Mouse (Mus musculus): ENCODE results near the gene Elf4. TPM values are rescaled to one million over a fixed set of nuclear protein-coding genes. Genes with fewer than 3 reads are reported as not detected.
"Not testable (repeated sequence)": the region's sequence is repeated elsewhere in the genome, so short reads cannot be mapped to it uniquely, and the experiment has no call there.

Gene Elf4
- polyA plus RNA-seq, 2 experiments from 2014 or later, result 29.1 to 30.6 TPM

DNA sequence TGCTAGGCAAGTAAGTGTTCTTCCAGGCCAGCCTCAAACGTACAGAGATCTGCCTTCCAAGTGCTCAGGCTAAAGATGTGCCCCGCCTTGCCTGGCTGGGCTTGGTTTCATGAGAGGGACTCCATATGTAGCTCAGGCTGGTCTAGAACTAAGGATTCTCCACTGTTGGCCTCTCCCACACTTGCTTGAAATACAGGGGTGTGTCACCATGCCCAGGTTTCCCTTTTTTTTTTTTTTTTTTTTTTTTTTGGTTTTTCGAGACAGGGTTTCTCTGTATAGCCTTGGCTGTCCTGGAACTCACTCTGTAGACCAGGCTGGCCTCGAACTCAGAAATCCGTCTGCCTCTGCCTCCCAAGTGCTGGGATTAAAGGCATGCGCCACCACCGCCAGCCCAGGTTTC is 26.9 kb downstream of the Elf4 start:
- ATAC-seq, result not testable (repeated sequence)

GRCm38 (mm10) chrX:48435477-48435900 is 27.4 kb downstream of the Elf4 start:
- ATAC-seq, result no peak

DNA sequence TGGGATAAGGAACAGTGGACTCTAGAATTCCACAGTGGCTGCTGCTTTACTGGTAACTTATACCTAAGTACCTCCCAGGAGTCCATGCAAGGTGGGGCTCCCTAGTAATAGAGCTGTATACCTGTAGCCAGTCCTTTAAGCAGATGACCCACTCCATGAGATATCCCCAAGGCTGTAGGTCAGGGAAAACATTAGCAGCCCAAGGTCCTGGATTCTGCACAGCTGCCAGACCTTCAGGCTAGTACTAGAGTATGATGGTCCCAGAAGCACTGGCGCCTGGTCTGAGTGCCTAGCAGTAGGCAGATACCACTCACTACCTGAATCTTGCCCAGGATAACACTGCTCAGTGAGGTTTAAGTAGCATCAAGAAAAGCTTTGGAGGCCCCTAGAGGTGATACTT is 28.7 kb downstream of the Elf4 start:
- no peak for ATAC-seq

DNA sequence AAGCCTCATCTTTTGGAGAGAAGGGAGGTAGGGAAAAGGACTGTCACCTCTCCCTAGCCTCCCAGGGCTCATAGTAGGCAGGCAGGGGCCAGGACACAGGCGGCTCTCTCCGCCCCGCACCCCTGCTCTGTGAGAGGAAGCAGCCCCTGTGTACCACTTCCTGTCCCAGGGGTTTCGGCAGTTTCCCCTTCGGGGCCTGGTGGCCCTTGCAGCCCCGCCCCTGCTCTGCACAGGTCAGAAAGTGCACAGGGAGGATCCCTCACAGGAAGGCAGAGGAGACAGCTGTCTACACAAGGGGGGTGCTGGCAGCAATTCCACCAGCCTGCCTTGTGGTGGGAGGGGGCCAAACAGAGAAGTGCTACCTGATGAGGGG is 29.4 kb downstream of the Elf4 start:
- ATAC-seq, result peak; percentile 83

- ATAC-seq, result no peak
These were observed 30.1 kb downstream of the Elf4 start for GRCm38 (mm10) chrX:48432599-48433526.

DNA sequence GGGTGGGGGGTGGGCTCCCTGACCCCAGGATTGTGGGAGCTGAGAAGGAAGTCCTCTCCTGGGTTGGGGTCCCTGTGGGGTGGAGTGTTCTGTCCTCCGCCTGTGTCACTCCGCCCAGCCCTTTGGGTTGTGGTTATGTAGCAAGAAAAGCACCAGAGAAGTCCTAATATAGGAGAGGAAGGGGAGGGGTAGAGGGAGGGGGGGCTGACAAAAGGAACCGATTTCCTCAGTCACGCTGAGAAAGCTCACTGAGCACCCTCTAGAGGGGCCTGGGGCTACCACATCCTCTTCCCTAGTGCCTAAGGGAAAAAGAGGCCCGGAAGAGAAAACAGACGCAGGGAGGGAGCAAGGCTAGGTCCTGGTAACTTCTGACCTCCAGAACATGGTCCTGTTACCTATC is 33.4 kb downstream of the Elf4 start:
- peak; percentile 26 for ATAC-seq

GRCm38 (mm10) chrX:48429100-48429499 is 33.8 kb downstream of the Elf4 start:
- no peak for ATAC-seq

DNA sequence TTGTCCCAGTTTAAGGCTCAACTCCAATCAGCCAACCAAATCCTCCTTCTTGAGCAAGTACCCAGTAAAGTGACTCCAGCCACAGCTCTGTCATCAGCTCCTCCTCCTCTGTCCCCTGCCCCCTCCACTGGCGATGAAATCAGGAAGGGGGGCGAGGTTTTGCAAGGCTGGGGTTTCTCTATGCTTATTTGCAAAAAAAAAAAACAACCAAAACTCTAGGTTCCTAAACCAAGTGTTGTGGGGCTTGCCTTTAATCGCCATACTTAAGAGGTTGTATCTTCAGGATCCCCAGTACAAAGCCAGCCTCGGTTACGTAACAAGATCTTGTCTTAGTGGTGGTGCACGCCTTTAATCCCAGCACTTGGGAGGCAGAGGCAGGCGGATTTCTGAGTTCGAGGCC is 34.3 kb downstream of the Elf4 start:
- no peak for ATAC-seq

- ATAC-seq, result no peak
These were observed 34.7 kb downstream of the Elf4 start for GRCm38 (mm10) chrX:48428241-48428640.

DNA sequence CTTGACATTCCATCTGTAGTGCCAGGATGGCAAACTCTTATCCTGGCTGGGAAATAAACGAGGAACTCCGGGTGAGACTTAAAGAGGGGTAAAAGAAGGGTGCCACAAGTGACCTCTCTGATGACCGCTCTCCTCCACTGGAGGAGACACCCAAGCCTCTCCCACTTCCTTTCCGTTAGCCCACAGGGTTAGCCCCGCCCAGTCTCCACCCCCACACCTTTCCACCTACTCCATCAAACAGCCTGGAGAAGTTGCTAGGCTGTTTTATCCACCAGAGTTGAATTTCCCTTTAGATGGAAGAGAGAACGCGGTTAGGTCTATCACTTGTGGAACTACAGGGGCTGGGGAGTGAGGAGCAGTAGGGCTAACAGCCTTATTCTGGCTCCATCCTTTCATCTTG is 37.7 kb downstream of the Elf4 start:
- ATAC-seq, result no peak

DNA sequence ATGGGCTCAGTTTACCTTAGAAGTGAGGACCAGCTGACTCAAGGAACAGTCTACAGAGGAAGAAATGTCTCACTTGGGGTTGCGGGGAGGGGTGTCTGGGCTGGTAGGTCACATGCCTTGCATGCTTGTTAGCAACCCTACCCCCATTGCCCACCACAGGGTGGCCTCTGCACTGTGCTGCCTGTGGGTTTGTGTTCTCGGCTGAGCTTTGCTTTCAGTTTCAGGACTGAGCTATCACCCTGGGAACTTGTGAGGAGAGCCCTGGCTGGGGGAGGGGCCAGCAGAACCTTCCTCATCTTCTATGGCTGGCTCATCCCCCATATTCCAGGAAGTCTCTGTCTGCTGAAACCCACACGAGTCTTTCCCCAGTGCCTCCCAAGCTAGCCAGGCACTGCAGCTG is 38.3 kb downstream of the Elf4 start:
- ATAC-seq, result peak; percentile 86

- ATAC-seq, result no peak
These were observed 39.3 kb downstream of the Elf4 start for GRCm38 (mm10) chrX:48423671-48424070.

GRCm38 (mm10) chrX:48422986-48423385 is 39.9 kb downstream of the Elf4 start:
- no peak for ATAC-seq

DNA sequence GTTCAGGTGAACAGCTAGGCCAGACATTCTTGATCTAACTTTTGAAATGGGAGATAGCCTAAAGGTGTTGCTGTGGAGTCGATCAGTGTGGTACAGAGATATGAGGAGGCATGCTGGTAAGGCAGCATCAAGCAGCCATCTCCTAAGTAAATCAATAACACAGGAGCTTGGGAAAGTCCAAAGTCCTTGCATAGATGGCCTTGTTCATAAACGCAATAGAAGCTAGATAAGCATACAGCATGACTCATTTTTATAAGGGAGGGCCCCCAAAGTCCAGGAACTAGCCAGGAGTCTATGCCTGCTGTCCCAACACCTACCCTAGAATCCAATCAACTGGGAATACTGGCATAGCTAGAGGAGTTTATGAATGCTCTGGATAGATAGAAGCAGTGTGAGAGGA is 44.5 kb downstream of the Elf4 start:
- ATAC-seq, result no peak

DNA sequence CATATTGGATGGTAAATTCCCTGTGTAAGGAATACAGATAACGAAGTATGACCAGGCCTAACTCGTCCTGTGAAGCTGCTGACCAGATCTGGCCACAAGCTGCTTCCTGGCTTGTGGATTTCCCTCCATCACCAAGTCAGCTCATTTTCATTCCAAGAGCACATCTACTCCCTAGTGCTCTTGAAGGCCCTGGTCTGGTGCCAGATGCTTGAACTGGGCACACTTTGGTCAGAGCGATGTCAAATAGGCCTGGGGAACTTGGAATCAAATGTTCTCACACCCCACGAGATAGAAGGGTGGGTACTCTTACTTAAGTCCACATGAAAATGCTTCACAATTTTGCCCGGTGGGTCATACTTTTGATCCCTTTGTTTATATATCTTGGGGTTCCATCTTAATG is 48.6 kb downstream of the Elf4 start:
- no peak for ATAC-seq

GRCm38 (mm10) chrX:48412629-48413028 is 50.3 kb downstream of the Elf4 start:
- no peak for ATAC-seq

- no peak for ATAC-seq
These were observed 52.5 kb downstream of the Elf4 start for GRCm38 (mm10) chrX:48410388-48410776.

- ATAC-seq, result peak; percentile 72
These were observed 53.1 kb downstream of the Elf4 start for GRCm38 (mm10) chrX:48409611-48410387.

GRCm38 (mm10) chrX:48405141-48405540 is 57.8 kb downstream of the Elf4 start:
- ATAC-seq, result no peak

DNA sequence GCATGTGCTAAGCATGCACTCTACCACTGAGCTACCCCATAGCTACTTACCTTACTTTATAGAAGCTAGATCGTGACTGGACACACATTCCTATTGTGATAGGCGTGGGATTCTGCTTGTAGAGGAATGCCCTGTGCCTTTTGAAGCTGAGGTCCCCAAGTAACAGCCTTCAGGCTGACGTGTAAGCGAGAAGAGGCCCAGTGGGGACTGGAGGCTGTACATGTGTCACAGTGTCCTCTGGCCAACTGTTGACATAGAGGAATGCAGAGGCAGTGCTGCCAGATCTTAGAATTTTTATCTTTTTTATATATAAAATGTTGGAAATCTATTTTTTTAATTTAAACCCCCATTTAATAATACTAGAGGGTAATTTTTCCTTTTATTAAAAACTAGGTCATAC is 62.9 kb downstream of the Elf4 start:
- no peak for ATAC-seq

GRCm38 (mm10) chrX:48389380-48389779 is 73.6 kb downstream of the Elf4 start:
- no peak for ATAC-seq

DNA sequence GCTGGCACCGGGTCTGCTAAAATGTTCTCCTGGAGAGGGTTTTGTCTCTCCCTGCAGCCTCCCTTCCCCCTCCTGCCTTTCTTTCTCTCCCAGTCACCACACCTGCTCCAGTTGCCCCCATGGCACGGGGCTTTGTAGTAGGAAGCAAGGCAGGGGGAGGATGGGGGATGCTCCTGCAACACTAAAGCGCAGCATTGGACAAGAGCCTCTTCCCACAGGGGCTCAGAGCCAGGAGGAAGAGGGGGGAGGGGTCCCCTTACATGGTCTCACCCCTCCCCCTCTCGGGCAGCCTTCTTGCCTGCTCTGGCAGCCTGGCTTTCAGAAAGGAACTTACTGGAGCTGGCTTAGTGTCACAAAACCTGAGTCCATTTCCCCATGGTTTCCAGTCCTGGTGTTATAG is 77.0 kb downstream of the Elf4 start:
- no peak for ATAC-seq

GRCm38 (mm10) chrX:48383643-48384042 is 79.3 kb downstream of the Elf4 start:
- ATAC-seq, result no peak

- ATAC-seq, result no peak
These were observed 95.1 kb downstream of the Elf4 start for GRCm38 (mm10) chrX:48367841-48368240.
